14 mouse cellular contexts compared by ENCODE assay signal in the genomic region with DNA sequence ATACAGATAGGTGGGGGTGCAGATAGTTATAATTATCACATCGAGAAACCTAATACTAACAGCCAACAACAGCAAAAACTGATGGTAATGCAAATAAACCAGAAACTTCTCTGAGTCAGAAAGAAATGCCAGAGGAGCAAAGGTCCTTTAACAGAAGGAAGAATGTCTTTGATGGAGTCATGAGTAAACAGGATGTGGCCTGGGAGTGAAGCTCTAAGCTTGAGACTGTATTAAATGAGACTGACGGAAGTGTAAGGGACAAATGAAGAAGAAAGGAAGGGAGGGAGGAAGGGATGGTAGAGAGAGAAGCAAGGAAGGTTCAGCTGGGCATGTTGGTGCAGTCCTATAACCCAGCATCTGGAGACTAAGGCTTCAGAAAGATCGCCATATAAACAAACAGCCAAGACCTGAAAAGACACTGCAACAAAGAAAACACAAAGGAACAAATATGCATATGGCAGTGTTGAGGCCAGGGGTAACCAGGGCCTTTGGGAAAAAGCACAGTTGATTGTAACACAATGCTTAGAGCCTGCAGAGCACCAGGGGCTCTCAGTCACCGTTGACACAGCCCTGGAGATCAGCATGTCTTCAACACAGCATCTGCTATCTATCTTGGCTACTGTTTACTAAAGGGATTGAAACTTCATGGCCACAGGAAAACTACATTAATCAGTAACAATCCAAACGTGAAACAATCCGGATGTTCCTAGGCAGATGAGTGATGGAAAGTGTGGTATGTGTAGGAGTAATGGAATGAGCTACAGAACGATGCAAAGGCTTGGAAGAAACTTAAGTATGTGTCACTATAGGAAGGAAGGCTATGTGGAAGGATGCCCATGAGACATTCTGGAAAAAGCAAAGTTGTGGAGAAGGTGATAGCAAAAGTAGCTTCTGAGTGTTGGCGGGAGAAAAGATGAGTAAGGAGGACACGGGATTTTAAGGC.
A peak's percentile ranks its signal among the peaks of the same experiment; 100 is the strongest.
DNase-seq lines count a peak whose midpoint lies in the region; ATAC-seq and TF ChIP-seq lines count a peak whose summit lies in the region.
"Had no signal": no experiment of that assay in that cellular context is flagged by ENCODE, and none has a peak within 500 bp of the region (broad histone marks: within the 10 kb centered on the region; RNA-seq: fewer than 3 reads in every experiment).

No protein-coding gene starts in this region.

- H3K9ac ChIP-seq in heart, adult 2 months (ENCODE audit: low read depth, low read length): no peak overlapping the region
- H3K9ac ChIP-seq in lung, embryonic 14.5 days: no peak overlapping the region
- H3K9ac ChIP-seq in stomach, embryonic 16.5 days (ENCODE audit: low read length): no peak overlapping the region
- H3K9ac ChIP-seq in forebrain, embryonic 12.5 days: no peak overlapping the region
- H3K9ac ChIP-seq in forebrain, embryonic 11.5 days (ENCODE audit: low read length): no peak overlapping the region
- H3K9ac ChIP-seq: embryonic facial prominence, embryonic 13.5 days; forebrain, embryonic 15.5 days; limb, embryonic 12.5 days; midbrain, embryonic 15.5 days had no signal

- no peak for TF ChIP-seq CTCF in heart, adult 2 months (IDR thresholded peaks at IDR 0.05)
- no peak for TF ChIP-seq CTCF in lung, embryonic 14.5 days (IDR thresholded peaks at IDR 0.05; ENCODE audit: low read depth)

- peak; percentile 76 for DNase-seq in heart, adult 11 months
- DNase-seq in heart, adult 2 months: no peak
- DNase-seq in lung, embryonic 14.5 days: peak; percentile 80
- DNase-seq in lung, adult 18-20 months: no peak
- peak; percentile 2 for DNase-seq in fibroblast of lung, adult 2 months (ENCODE audit: low read depth)
- no peak for DNase-seq in forebrain, embryonic 11.5 days (ENCODE audit: low spot score)
- DNase-seq: cerebellum, adult 9-11 months had no signal

- H3K79me2 ChIP-seq in heart, adult 2 months (replicated peaks; ENCODE audit: control insufficient read depth, insufficient read depth, low read length): no peaks in the 10 kb centered on the region

- no peak for TF ChIP-seq POLR2A in heart, adult 2 months (IDR thresholded peaks at IDR 0.05; ENCODE audit: insufficient read depth, low read depth, low read length)

- no peak overlapping the region for H3K4me3 ChIP-seq in heart, adult 2 months
- H3K4me3 ChIP-seq in lung, embryonic 14.5 days (ENCODE audit: low read depth, low read length): no peak overlapping the region
- no peak overlapping the region for H3K4me3 ChIP-seq in stomach, embryonic 16.5 days (replicated peaks; ENCODE audit: low read length)
- no peak overlapping the region for H3K4me3 ChIP-seq in forebrain, embryonic 12.5 days (replicated peaks)
- no peak overlapping the region for H3K4me3 ChIP-seq in forebrain, embryonic 11.5 days (ENCODE audit: low read depth, low read length)
- H3K4me3 ChIP-seq: embryonic facial prominence, embryonic 13.5 days; forebrain, embryonic 15.5 days; limb, embryonic 12.5 days; midbrain, embryonic 15.5 days had no signal

- intact Hi-C loops in heart, adult 2 months (cut with DNase I): loop anchor here (10.0 kb wide), 1 partner anchor 1538 kb away; no protein-coding TSS in a partner anchor

- no peak for TF ChIP-seq EP300 in heart, adult 2 months (IDR thresholded peaks at IDR 0.05; ENCODE audit: insufficient read depth, low read depth, low read length)

- ATAC-seq in lung, embryonic 14.5 days (ENCODE audit: insufficient read depth): peak; percentile 76
- ATAC-seq in stomach, embryonic 16.5 days (ENCODE audit: insufficient read depth, low FRiP score): peak; percentile 37; the same call in 1 of the 2 replicates
- ATAC-seq in forebrain, embryonic 12.5 days (ENCODE audit: low FRiP score): no peak
- ATAC-seq in forebrain, embryonic 11.5 days (replicated peaks; ENCODE audit: low FRiP score): no peak
- ATAC-seq: forebrain, embryonic 15.5 days; midbrain, embryonic 15.5 days had no signal

- no peak overlapping the region for H3K4me2 ChIP-seq in lung, embryonic 14.5 days
- no peak overlapping the region for H3K4me2 ChIP-seq in stomach, embryonic 16.5 days (ENCODE audit: low read depth, low read length)
- H3K4me2 ChIP-seq in forebrain, embryonic 12.5 days: no peak overlapping the region
- no peak overlapping the region for H3K4me2 ChIP-seq in forebrain, embryonic 11.5 days (ENCODE audit: low read depth, low read length, severe bottlenecking)
- H3K4me2 ChIP-seq: embryonic facial prominence, embryonic 13.5 days; forebrain, embryonic 15.5 days; limb, embryonic 12.5 days; midbrain, embryonic 15.5 days had no signal

- WGBS in heart, adult 2 months: 57% methylated on average over 9 of the region's 9 CpGs
- 28% methylated on average over 9 of the region's 9 CpGs for WGBS in lung, embryonic 14.5 days
- 39% methylated on average over 9 of the region's 9 CpGs for WGBS in stomach, embryonic 16.5 days
- 74% methylated on average over 9 of the region's 9 CpGs for WGBS in forebrain, embryonic 12.5 days
- 78% methylated on average over 9 of the region's 9 CpGs for WGBS in forebrain, embryonic 11.5 days

- H3K27me3 ChIP-seq in heart, adult 2 months (ENCODE audit: control insufficient read depth, insufficient read depth, low read length): no peaks in the 10 kb centered on the region
- H3K27me3 ChIP-seq in lung, embryonic 14.5 days (ENCODE audit: insufficient read depth, low read length): no peaks in the 10 kb centered on the region
- no peaks in the 10 kb centered on the region for H3K27me3 ChIP-seq in stomach, embryonic 16.5 days (ENCODE audit: control insufficient read depth, insufficient read depth, low read length)
- H3K27me3 ChIP-seq in forebrain, embryonic 12.5 days: no peaks in the 10 kb centered on the region
- H3K27me3 ChIP-seq in forebrain, embryonic 11.5 days (ENCODE audit: control insufficient read depth, insufficient read depth, low read length): no peaks in the 10 kb centered on the region
- H3K27me3 ChIP-seq: embryonic facial prominence, embryonic 13.5 days; forebrain, embryonic 15.5 days; limb, embryonic 12.5 days; midbrain, embryonic 15.5 days had no signal

- no peaks in the 10 kb centered on the region for H3K9me3 ChIP-seq in lung, embryonic 14.5 days (ENCODE audit: low read depth, low read length)
- H3K9me3 ChIP-seq in stomach, embryonic 16.5 days (replicated peaks; ENCODE audit: control insufficient read depth, low read length): no peaks in the 10 kb centered on the region
- no peaks in the 10 kb centered on the region for H3K9me3 ChIP-seq in forebrain, embryonic 12.5 days
- no peaks in the 10 kb centered on the region for H3K9me3 ChIP-seq in forebrain, embryonic 11.5 days (ENCODE audit: control insufficient read depth, low read length)
- H3K9me3 ChIP-seq: embryonic facial prominence, embryonic 13.5 days; forebrain, embryonic 15.5 days; limb, embryonic 12.5 days; midbrain, embryonic 15.5 days had no signal

- no peaks in the 10 kb centered on the region for H3K4me1 ChIP-seq in heart, adult 2 months (ENCODE audit: control insufficient read depth, insufficient read depth, low read length)
- peaks cover 12% of the 10 kb centered on the region; the same call in 1 of the 2 replicates for H3K4me1 ChIP-seq in lung, embryonic 14.5 days (ENCODE audit: insufficient read depth)
- peaks cover 10% of the 10 kb centered on the region; the same call in 1 of the 2 replicates for H3K4me1 ChIP-seq in stomach, embryonic 16.5 days (ENCODE audit: control insufficient read depth, insufficient read depth, low read length)
- H3K4me1 ChIP-seq in forebrain, embryonic 12.5 days: 0 out of 2 replicates have a peak, but pooled peaks cover 4% of the 10 kb centered on the region
- no peaks in the 10 kb centered on the region for H3K4me1 ChIP-seq in forebrain, embryonic 11.5 days (replicated peaks; ENCODE audit: control insufficient read depth, insufficient read depth, low read length)
- H3K4me1 ChIP-seq: limb, embryonic 12.5 days had no signal

- H3K27ac ChIP-seq in heart, adult 2 months: no peak overlapping the region
- H3K27ac ChIP-seq in lung, embryonic 14.5 days (ENCODE audit: low read depth): peak overlapping the region; percentile 74
- peak overlapping the region; percentile 69 for H3K27ac ChIP-seq in stomach, embryonic 16.5 days (ENCODE audit: low read length)
- no peak overlapping the region for H3K27ac ChIP-seq in forebrain, embryonic 12.5 days
- H3K27ac ChIP-seq in forebrain, embryonic 11.5 days (ENCODE audit: low read depth, low read length): no peak overlapping the region
- H3K27ac ChIP-seq: embryonic facial prominence, embryonic 13.5 days; forebrain, embryonic 15.5 days; limb, embryonic 12.5 days; macrophage; midbrain, embryonic 15.5 days had no signal

- H3K36me3 ChIP-seq in heart, adult 2 months (ENCODE audit: control insufficient read depth, insufficient read depth, low read length): no peaks in the 10 kb centered on the region
- no peaks in the 10 kb centered on the region for H3K36me3 ChIP-seq in lung, embryonic 14.5 days (ENCODE audit: insufficient read depth)
- H3K36me3 ChIP-seq in stomach, embryonic 16.5 days (ENCODE audit: control insufficient read depth, insufficient read depth, low read length): no peaks in the 10 kb centered on the region
- no peaks in the 10 kb centered on the region for H3K36me3 ChIP-seq in forebrain, embryonic 12.5 days (replicated peaks)
- H3K36me3 ChIP-seq in forebrain, embryonic 11.5 days (ENCODE audit: control insufficient read depth, insufficient read depth, low read length): no peaks in the 10 kb centered on the region
- H3K36me3 ChIP-seq: embryonic facial prominence, embryonic 13.5 days; forebrain, embryonic 15.5 days; limb, embryonic 12.5 days; midbrain, embryonic 15.5 days had no signal

Comparison
In these comparisons a context has a peak if more than half of its experiments do, and no peak if none do; other contexts are left out.
1. DNase-seq: peak in heart, adult 11 months (single experiment), lung, embryonic 14.5 days (single experiment) and fibroblast of lung, adult 2 months (single experiment); none in heart, adult 2 months (0 of 2), lung, adult 18-20 months (0 of 2) and forebrain, embryonic 11.5 days (single experiment).
2. H3K27ac ChIP-seq: peak in lung, embryonic 14.5 days (single experiment) and stomach, embryonic 16.5 days (single experiment); none in heart, adult 2 months (single experiment), forebrain, embryonic 12.5 days (single experiment) and forebrain, embryonic 11.5 days (single experiment).
3. ATAC-seq: peak in lung, embryonic 14.5 days (single experiment) and stomach, embryonic 16.5 days (single experiment); none in forebrain, embryonic 12.5 days (single experiment) and forebrain, embryonic 11.5 days (single experiment).